Mouse (Mus musculus): Measurements from ENCODE around the gene Rab3c.
A peak's percentile ranks its signal among the peaks of the same experiment; 100 is the strongest.

The Rab3c gene

GRCm38 (mm10) chr13:110280563-110281144 is at the start of gene Rab3c:
Gene Rab3c, minus strand, starts transcription at chr13:110280996.
- DNase-seq: peak; percentile 53

GRCm38 (mm10) chr13:110318746-110319145 is 38.0 kb upstream of the Rab3c start:
- DNase-seq: no peak

GRCm38 (mm10) chr13:110307188-110307587 is 26.4 kb upstream of the Rab3c start:
- DNase-seq: no peak

GRCm38 (mm10) chr13:110297112-110297511 is 16.3 kb upstream of the Rab3c start:
- DNase-seq: no peak

- DNase-seq: no peak
Observed at GRCm38 (mm10) chr13:110288499-110288898, 7.7 kb upstream of the Rab3c start.

- DNase-seq: no peak
Observed at GRCm38 (mm10) chr13:110283781-110284180, 3.0 kb upstream of the Rab3c start.

- DNase-seq: peak; percentile 87
Observed at GRCm38 (mm10) chr13:110280028-110280562, 701 bp downstream of the Rab3c start.

GRCm38 (mm10) chr13:110278976-110279736 is 1.6 kb downstream of the Rab3c start:
- DNase-seq: no peak

GRCm38 (mm10) chr13:110277709-110278108 is 3.1 kb downstream of the Rab3c start:
- no peak for DNase-seq

- no peak for DNase-seq
Observed at GRCm38 (mm10) chr13:110275471-110275870, 5.3 kb downstream of the Rab3c start.

GRCm38 (mm10) chr13:110260649-110261048 is 20.1 kb downstream of the Rab3c start:
- DNase-seq: no peak

- no peak for DNase-seq
Observed at GRCm38 (mm10) chr13:110251453-110251852, 29.3 kb downstream of the Rab3c start.

GRCm38 (mm10) chr13:110248481-110248880 is 32.3 kb downstream of the Rab3c start:
- DNase-seq: no peak

GRCm38 (mm10) chr13:110238970-110239369 is 41.8 kb downstream of the Rab3c start:
- no peak for DNase-seq

- peak; percentile 21 for DNase-seq
Observed at GRCm38 (mm10) chr13:110237209-110237935, 43.4 kb downstream of the Rab3c start.

GRCm38 (mm10) chr13:110233364-110233763 is 47.4 kb downstream of the Rab3c start:
- DNase-seq: no peak

GRCm38 (mm10) chr13:110231086-110231688 is 49.6 kb downstream of the Rab3c start:
- no peak for DNase-seq

- DNase-seq: no peak
Observed at GRCm38 (mm10) chr13:110230046-110230445, 50.8 kb downstream of the Rab3c start.

GRCm38 (mm10) chr13:110219195-110219594 is 61.6 kb downstream of the Rab3c start:
- no peak for DNase-seq

GRCm38 (mm10) chr13:110218497-110218896 is 62.3 kb downstream of the Rab3c start:
- DNase-seq: no peak

GRCm38 (mm10) chr13:110211526-110212075 is 69.2 kb downstream of the Rab3c start:
- DNase-seq: no peak

GRCm38 (mm10) chr13:110198906-110199305 is 81.9 kb downstream of the Rab3c start:
- no peak for DNase-seq

- DNase-seq: no peak
Observed at GRCm38 (mm10) chr13:110190039-110190438, 90.8 kb downstream of the Rab3c start.

All from cerebellum, adult 11-12 months (tissue).